Mouse (Mus musculus) kidney, embryonic 15.5 days (tissue): ENCODE measurements around the gene Prss22. TPM values are rescaled to one million over a fixed set of nuclear protein-coding genes. Genes with fewer than 3 reads are reported as not detected.
"Not testable (repeated sequence)": the region's sequence is repeated elsewhere in the genome, so short reads cannot be mapped to it uniquely, and the experiment has no call there.

ENCODE experiments used
- ATAC-seq: fragments of 200-750 bp; cut with Nextera tagmentation; replicated peaks from 2 replicates; pipeline ENCODE4 v1.8.0; 2017; ENCODE audit warnings: moderate TSS enrichment; ENCODE audit not compliant: low FRiP score
- H3K27ac ChIP-seq: fragments of 300-500 bp; sonication (generic); 2 replicates; pipeline ENCODE4 v1.5.1; 2015; ENCODE audit warnings: mild to moderate bottlenecking, inconsistent platforms
- H3K27me3 ChIP-seq: fragments of 300-500 bp; sonication (generic); 2 replicates; pipeline ENCODE4 v1.6.1; 2015; ENCODE audit warnings: inconsistent platforms
- H3K36me3 ChIP-seq: fragments of 300-500 bp; sonication (generic); 2 replicates; pipeline ENCODE4 v1.6.1; 2015; ENCODE audit warnings: inconsistent platforms
- H3K4me1 ChIP-seq: fragments of 300-500 bp; sonication (generic); 2 replicates; pipeline ENCODE4 v1.6.1; 2015; ENCODE audit warnings: inconsistent platforms
- H3K4me2 ChIP-seq: fragments of 300-500 bp; sonication (generic); 2 replicates; pipeline ENCODE4 v1.6.1; 2015; ENCODE audit warnings: moderate library complexity, mild to moderate bottlenecking, inconsistent platforms
- H3K4me3 ChIP-seq: fragments of 300-500 bp; sonication (generic); replicated peaks from 2 replicates; pipeline ENCODE4 v1.5.1; 2015; ENCODE audit warnings: mild to moderate bottlenecking, inconsistent platforms
- H3K9ac ChIP-seq: fragments of 300-500 bp; sonication (generic); 2 replicates; pipeline ENCODE4 v1.6.1; 2015; ENCODE audit warnings: mild to moderate bottlenecking, inconsistent platforms
- H3K9me3 ChIP-seq: fragments of 300-500 bp; sonication (generic); replicated peaks from 2 replicates; pipeline ENCODE4 v1.6.1; 2016; ENCODE audit warnings: inconsistent platforms
- WGBS: fragments of 180-500 bp; shearing (Covaris S2); methylation state at CpG from one replicate; pipeline ENCODE4 v1.1.7; 2015; ENCODE audit warnings: mixed read lengths; 5-methylcytosine and 5-hydroxymethylcytosine counted together
- microRNA-seq: library from miRNA; unstranded; fragments of <30 nt; microRNA quantifications from one replicate; pipeline ENCODE4, GENCODE M21; 2016
- polyA plus RNA-seq: library from polyadenylated mRNA; unstranded; fragments of >200 nt; fragmentation: Nextera tagmentation; extraction: Ambion mirVana; gene quantifications from 2 replicates; pipeline ENCODE4 v1.2.1, GENCODE M21; 2015

Prss22 gene
- polyA plus RNA-seq, 1 experiment from 2014 or later, result 1.2 TPM

DNA sequence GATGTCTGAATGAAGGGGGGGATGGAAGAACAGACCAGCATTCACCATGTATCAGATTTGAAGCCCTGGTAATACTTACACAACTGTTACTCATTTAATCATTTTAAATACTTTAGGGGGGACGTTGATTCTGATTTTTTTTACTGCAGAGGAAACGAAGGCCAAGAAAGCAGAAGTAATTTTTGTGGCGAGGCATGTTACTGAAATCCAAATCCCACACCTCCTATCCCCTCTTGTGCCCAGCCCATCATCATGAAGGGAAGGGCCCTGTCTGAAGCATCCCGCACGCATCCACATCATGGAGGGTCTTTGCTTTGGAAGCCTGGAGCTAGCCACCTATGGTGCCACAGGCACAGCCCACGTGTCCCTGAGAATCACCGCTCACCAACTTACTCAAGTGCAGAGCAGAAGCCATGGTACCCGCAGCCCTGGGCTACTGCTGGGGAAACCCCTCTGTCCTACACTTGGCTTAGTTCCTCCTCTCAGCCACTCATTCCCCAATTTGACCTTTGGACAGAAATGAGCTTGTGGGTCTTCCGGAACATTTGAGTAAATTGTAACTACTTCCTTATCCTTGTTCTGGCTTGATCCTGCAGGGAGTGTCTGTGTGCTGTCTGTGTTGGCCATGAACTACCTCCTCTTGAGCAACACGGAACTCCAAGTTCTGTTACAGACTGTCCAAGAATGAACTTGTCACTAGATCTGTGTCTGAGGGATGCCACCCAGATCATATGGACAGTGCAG lies 31.1 kb downstream of the Prss22 start:
- H3K4me1 ChIP-seq, result no peaks in the 10 kb centered on the region
- no peak overlapping the region for H3K9ac ChIP-seq
- no peaks in the 10 kb centered on the region for H3K9me3 ChIP-seq
- 87% methylated on average over 10 of the region's 10 CpGs for WGBS
- no peaks in the 10 kb centered on the region for H3K36me3 ChIP-seq
- H3K27me3 ChIP-seq, result no peaks in the 10 kb centered on the region
- H3K27ac ChIP-seq, result no peak overlapping the region
- no peak for ATAC-seq
- no peak overlapping the region for H3K4me3 ChIP-seq
- no peak overlapping the region for H3K4me2 ChIP-seq

GRCm38 (mm10) chr17:23965805-23966425 lies 32.0 kb downstream of the Prss22 start:
- no peak overlapping the region for H3K4me3 ChIP-seq
- H3K36me3 ChIP-seq, result no peaks in the 10 kb centered on the region
- H3K9me3 ChIP-seq, result no peaks in the 10 kb centered on the region
- H3K9ac ChIP-seq, result no peak overlapping the region
- no peak for ATAC-seq
- 56% methylated on average over 6 of the region's 6 CpGs for WGBS
- H3K27ac ChIP-seq, result no peak overlapping the region
- H3K4me2 ChIP-seq, result no peak overlapping the region
- H3K4me1 ChIP-seq, result no peaks in the 10 kb centered on the region
- H3K27me3 ChIP-seq, result no peaks in the 10 kb centered on the region

GRCm38 (mm10) chr17:23961573-23962122 lies 36.3 kb downstream of the Prss22 start:
- H3K36me3 ChIP-seq, result no peaks in the 10 kb centered on the region
- no peaks in the 10 kb centered on the region for H3K4me1 ChIP-seq
- H3K4me2 ChIP-seq, result no peak overlapping the region
- WGBS, result 66% methylated on average over 4 of the region's 4 CpGs
- no peaks in the 10 kb centered on the region for H3K27me3 ChIP-seq
- H3K9me3 ChIP-seq, result no peaks in the 10 kb centered on the region
- H3K27ac ChIP-seq, result no peak overlapping the region
- H3K9ac ChIP-seq, result no peak overlapping the region
- ATAC-seq, result no peak
- no peak overlapping the region for H3K4me3 ChIP-seq

GRCm38 (mm10) chr17:23960084-23960738 lies 37.7 kb downstream of the Prss22 start:
- no peaks in the 10 kb centered on the region for H3K36me3 ChIP-seq
- no peaks in the 10 kb centered on the region for H3K27me3 ChIP-seq
- peak; percentile 94 for ATAC-seq
- no peak overlapping the region for H3K9ac ChIP-seq
- H3K4me2 ChIP-seq, result no peak overlapping the region
- WGBS, result 41% methylated on average over 3 of the region's 3 CpGs
- no peaks in the 10 kb centered on the region for H3K4me1 ChIP-seq
- no peak overlapping the region for H3K4me3 ChIP-seq
- no peaks in the 10 kb centered on the region for H3K9me3 ChIP-seq
- H3K27ac ChIP-seq, result no peak overlapping the region

- no peaks in the 10 kb centered on the region for H3K4me1 ChIP-seq
- H3K4me3 ChIP-seq, result no peak within 1 kb of the TSS
- no peak within 1 kb of the TSS for H3K27ac ChIP-seq
- no peaks in the 10 kb centered on the region for H3K9me3 ChIP-seq
- H3K4me2 ChIP-seq, result no peak within 1 kb of the TSS
- H3K36me3 ChIP-seq, result no peaks in the 10 kb centered on the region
- H3K27me3 ChIP-seq, result no peaks in the 10 kb centered on the region
- no peak for ATAC-seq
- WGBS, result 85% methylated on average over 5 of the region's 5 CpGs
- H3K9ac ChIP-seq, result no peak within 1 kb of the TSS
Measured at GRCm38 (mm10) chr17:23955174-23955573, 42.7 kb downstream of the Prss22 start, which contains the start of gene Sbpl. TSS of gene Sbpl (minus strand) at chr17:23955274.

- H3K9me3 ChIP-seq, H3K4me1 ChIP-seq, H3K27me3 ChIP-seq, H3K9ac ChIP-seq, ATAC-seq, H3K27ac ChIP-seq, H3K4me2 ChIP-seq, H3K4me3 ChIP-seq, H3K36me3 ChIP-seq: not testable (repeated sequence)
- 73% methylated on average over 4 of the region's 4 CpGs for WGBS
Measured at GRCm38 (mm10) chr17:23950828-23951227, 47.1 kb downstream of the Prss22 start.

DNA sequence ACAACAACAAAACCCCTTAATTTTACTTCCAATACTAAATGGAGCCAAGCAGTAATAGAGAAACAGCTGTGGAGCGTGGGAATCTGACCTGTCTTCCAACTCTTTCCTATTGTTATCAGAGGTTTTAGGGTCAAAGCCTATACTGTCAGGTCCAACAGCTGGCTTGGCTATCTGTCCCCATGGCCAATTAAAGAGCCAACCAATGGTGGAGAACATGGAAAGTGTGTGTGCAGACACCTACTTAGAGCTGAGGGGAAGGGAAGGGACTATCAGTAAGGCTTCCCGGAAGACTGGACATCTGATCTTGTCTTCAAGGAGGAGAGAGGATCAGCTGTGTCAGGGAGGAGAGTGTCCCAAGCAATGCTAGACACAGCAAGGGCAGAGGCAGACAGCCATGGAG lies 48.8 kb downstream of the Prss22 start:
- H3K9me3 ChIP-seq, result no peaks in the 10 kb centered on the region
- no peak overlapping the region for H3K4me2 ChIP-seq
- 75% methylated on average over 2 of the region's 2 CpGs for WGBS
- no peaks in the 10 kb centered on the region for H3K36me3 ChIP-seq
- no peak overlapping the region for H3K9ac ChIP-seq
- no peak overlapping the region for H3K4me3 ChIP-seq
- no peak overlapping the region for H3K27ac ChIP-seq
- no peaks in the 10 kb centered on the region for H3K4me1 ChIP-seq
- ATAC-seq, result no peak
- no peaks in the 10 kb centered on the region for H3K27me3 ChIP-seq

- H3K4me1 ChIP-seq, H3K27ac ChIP-seq, H3K36me3 ChIP-seq, H3K9ac ChIP-seq, H3K4me2 ChIP-seq, H3K4me3 ChIP-seq, H3K27me3 ChIP-seq, H3K9me3 ChIP-seq, ATAC-seq: not testable (repeated sequence)
- WGBS, result 82% methylated on average over 4 of the region's 4 CpGs
Measured at GRCm38 (mm10) chr17:23947486-23947885, 50.4 kb downstream of the Prss22 start.

Small RNA genes lying within 50 kb of the gene (microRNA-seq; reads per million reads assigned to microRNA genes)
- gene Gm27700, result not detected

Other genes with a start within 250 kb of the Prss22 start
- 89.5 and 91.0 TPM in 2 replicates for gene Flywch1, start 226.5 kb downstream of the Prss22 start, polyA plus RNA-seq
- 35.0 and 37.4 TPM in 2 replicates for gene Flywch2, start 212.0 kb downstream of the Prss22 start, polyA plus RNA-seq
- 496 and 536 TPM in 2 replicates for gene Srrm2, start 207.6 kb downstream of the Prss22 start, polyA plus RNA-seq
- gene Elob, start 169.0 kb downstream of the Prss22 start, polyA plus RNA-seq, result 999 and 1,052 TPM in 2 replicates
- 0.18 TPM in 1 of 2 replicates, not detected in the other for gene Prss33, start 162.0 kb downstream of the Prss22 start, polyA plus RNA-seq
- gene Prss32, start 154.2 kb downstream of the Prss22 start, polyA plus RNA-seq, result 1.8 TPM in 1 of 2 replicates, not detected in the other
- 3.2 and 3.3 TPM in 2 replicates for gene Prss41, start 153.9 kb downstream of the Prss22 start, polyA plus RNA-seq
- gene Prss21, start 130.0 kb downstream of the Prss22 start, polyA plus RNA-seq, result not detected in 2 replicates
- not detected in 2 replicates for gene Dcpp1, start 117.2 kb downstream of the Prss22 start, polyA plus RNA-seq
- not detected in 2 replicates for gene Dcpp2, start 117.2 kb downstream of the Prss22 start, polyA plus RNA-seq
- not detected in 2 replicates for gene Dcpp3, start 80.6 kb downstream of the Prss22 start, polyA plus RNA-seq
- gene Sbp, start 56.4 kb downstream of the Prss22 start, polyA plus RNA-seq, result not detected in 2 replicates
- not detected in 2 replicates for gene Sbpl, start 42.8 kb downstream of the Prss22 start, polyA plus RNA-seq
- gene Prss30, start 17.5 kb downstream of the Prss22 start, polyA plus RNA-seq, result 0.18 and 0.23 TPM in 2 replicates
- 0.26 and 0.29 TPM in 2 replicates for gene Prss27, start 40.0 kb upstream of the Prss22 start, polyA plus RNA-seq
- 62.8 and 64.1 TPM in 2 replicates for gene Kctd5, start 75.4 kb upstream of the Prss22 start, polyA plus RNA-seq
- 35.0 and 36.4 TPM in 2 replicates for gene Pdpk1, start 152.8 kb upstream of the Prss22 start, polyA plus RNA-seq
- 36.7 and 40.9 TPM in 2 replicates for gene Amdhd2, start 165.7 kb upstream of the Prss22 start, polyA plus RNA-seq
- 546 and 562 TPM in 2 replicates for gene Atp6v0c, start 171.6 kb upstream of the Prss22 start, polyA plus RNA-seq
- gene Tbc1d24, start 207.5 kb upstream of the Prss22 start, polyA plus RNA-seq, result 5.9 and 6.7 TPM in 2 replicates
- 5.1 and 5.6 TPM in 2 replicates for gene Ntn3, start 211.4 kb upstream of the Prss22 start, polyA plus RNA-seq
- gene Tedc2, start 222.8 kb upstream of the Prss22 start, polyA plus RNA-seq, result 13.6 and 14.3 TPM in 2 replicates